ENCODE assay signal across 8 mouse cellular contexts in the genomic region with DNA sequence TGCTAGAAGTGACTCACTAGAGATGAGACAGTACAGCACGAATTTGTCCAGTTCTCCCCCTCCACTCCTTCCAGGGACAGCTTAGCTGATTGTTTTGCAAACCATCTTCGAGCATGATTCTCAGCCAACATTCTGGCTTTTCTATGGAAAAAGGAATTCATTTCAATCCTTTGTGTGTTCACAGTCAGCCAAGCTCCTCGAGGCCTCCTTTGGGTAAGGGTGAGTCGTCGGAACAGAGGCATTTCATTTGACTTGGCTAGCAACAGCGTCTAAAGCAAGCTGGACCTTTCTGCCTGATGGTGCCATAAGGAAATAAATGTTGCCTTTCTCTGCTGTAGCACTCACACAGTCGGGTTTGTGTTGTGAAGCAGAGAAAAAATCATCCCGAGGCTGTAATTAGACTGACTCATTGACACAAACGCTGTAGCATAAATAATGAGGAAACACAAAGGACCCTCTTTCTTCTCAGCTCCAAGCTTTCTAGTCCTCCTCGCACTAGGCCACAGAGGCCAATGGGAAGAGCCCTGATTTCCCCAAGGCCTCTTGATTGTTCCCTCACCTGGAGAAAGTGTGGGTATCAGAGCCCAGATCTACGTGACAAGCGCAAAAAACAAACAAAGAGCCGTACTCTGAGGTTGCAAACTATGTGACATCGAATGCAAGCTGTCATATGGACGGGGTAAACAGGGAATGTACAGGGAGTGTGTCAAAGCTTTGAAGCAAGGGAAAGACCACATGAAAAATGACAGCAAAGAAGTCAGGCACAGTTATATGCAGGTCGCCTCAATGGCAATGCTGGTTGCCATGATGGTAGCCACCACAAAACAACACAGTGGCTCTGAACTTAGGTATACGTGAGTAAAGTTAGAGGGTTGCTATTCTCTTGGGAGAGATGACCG.
DNase-seq lines count a peak whose midpoint lies in the region; ATAC-seq lines count a peak whose summit lies in the region.

No protein-coding gene starts in this region.

- no peak overlapping the region for H3K4me3 ChIP-seq in intestine, embryonic 14.5 days (ENCODE audit: low read depth, low read length)
- no peak overlapping the region for H3K4me3 ChIP-seq in intestine, embryonic 15.5 days (replicated peaks)
- no peak overlapping the region for H3K4me3 ChIP-seq in midbrain, embryonic 16.5 days (ENCODE audit: low read depth, low read length)

- H3K4me1 ChIP-seq in intestine, embryonic 14.5 days (replicated peaks; ENCODE audit: control insufficient read depth, insufficient read depth, low read length), result no peaks in the 10 kb centered on the region
- no peaks in the 10 kb centered on the region for H3K4me1 ChIP-seq in intestine, embryonic 15.5 days (replicated peaks)
- H3K4me1 ChIP-seq in midbrain, embryonic 16.5 days (ENCODE audit: control insufficient read depth, insufficient read depth, low read length), result peaks cover 8% of the 10 kb centered on the region

- no peaks in the 10 kb centered on the region for H3K27me3 ChIP-seq in intestine, embryonic 14.5 days (replicated peaks; ENCODE audit: control insufficient read depth, insufficient read depth, low read length)
- no peaks in the 10 kb centered on the region for H3K27me3 ChIP-seq in intestine, embryonic 15.5 days (replicated peaks)
- H3K27me3 ChIP-seq in midbrain, embryonic 16.5 days (ENCODE audit: control insufficient read depth, insufficient read depth, low read depth, low read length), result no peaks in the 10 kb centered on the region

- no peak overlapping the region for H3K4me2 ChIP-seq in intestine, embryonic 14.5 days (ENCODE audit: low read length)
- no peak overlapping the region for H3K4me2 ChIP-seq in intestine, embryonic 15.5 days (replicated peaks)
- no peak overlapping the region for H3K4me2 ChIP-seq in midbrain, embryonic 16.5 days (ENCODE audit: low read length)

- no peak overlapping the region for H3K27ac ChIP-seq in intestine, embryonic 14.5 days (ENCODE audit: low read depth)
- H3K27ac ChIP-seq in intestine, embryonic 15.5 days, result no peak overlapping the region
- peak overlapping the region; percentile 53 for H3K27ac ChIP-seq in midbrain, embryonic 16.5 days (ENCODE audit: low read length)

- DNase-seq in intestine, embryonic 14.5 days (ENCODE audit: low spot score), result peak; percentile 52
- DNase-seq in adrenal gland, postnatal 25 days, result peak; percentile 5
- peak; percentile 6 to 11 for DNase-seq in frontal cortex, postnatal 10 days (ENCODE audit: low spot score in 2 of 2)
- DNase-seq in spleen, postnatal 10 days (ENCODE audit: low spot score in 2 of 2), result no peak
- DNase-seq in thymus, postnatal 10 days (ENCODE audit: low spot score in 2 of 2), result no peak
- DNase-seq in MN1 (ENCODE audit: low spot score), result no peak

- no peaks in the 10 kb centered on the region for H3K36me3 ChIP-seq in intestine, embryonic 14.5 days (ENCODE audit: control insufficient read depth, insufficient read depth, low read length)
- H3K36me3 ChIP-seq in intestine, embryonic 15.5 days, result no peaks in the 10 kb centered on the region
- H3K36me3 ChIP-seq in midbrain, embryonic 16.5 days (ENCODE audit: control insufficient read depth, insufficient read depth, low read length), result no peaks in the 10 kb centered on the region

- ATAC-seq in intestine, embryonic 14.5 days (replicated peaks; ENCODE audit: low FRiP score, low TSS enrichment, low read depth), result no peak
- ATAC-seq in intestine, embryonic 15.5 days, result no peak
- ATAC-seq in midbrain, embryonic 16.5 days, result peak; percentile 76

- no peaks in the 10 kb centered on the region for H3K9me3 ChIP-seq in intestine, embryonic 14.5 days (ENCODE audit: control insufficient read depth, low read length)
- H3K9me3 ChIP-seq in intestine, embryonic 15.5 days, result no peaks in the 10 kb centered on the region
- H3K9me3 ChIP-seq in midbrain, embryonic 16.5 days (replicated peaks; ENCODE audit: control insufficient read depth, low read length, poor library complexity, severe bottlenecking), result no peaks in the 10 kb centered on the region

- no peak overlapping the region for H3K9ac ChIP-seq in intestine, embryonic 14.5 days (ENCODE audit: low read length)
- no peak overlapping the region for H3K9ac ChIP-seq in intestine, embryonic 15.5 days
- no peak overlapping the region for H3K9ac ChIP-seq in midbrain, embryonic 16.5 days (ENCODE audit: low read depth, low read length)

- WGBS in intestine, embryonic 14.5 days, result 69% methylated on average over 18 of the region's 18 CpGs
- 64% methylated on average over 18 of the region's 18 CpGs for WGBS in intestine, embryonic 15.5 days
- 34% methylated on average over 18 of the region's 18 CpGs for WGBS in midbrain, embryonic 16.5 days

Comparison
In these comparisons a context has a peak if more than half of its experiments do, and no peak if none do; other contexts are left out.
1. DNase-seq: peak in intestine, embryonic 14.5 days (single experiment), adrenal gland, postnatal 25 days (single experiment) and frontal cortex, postnatal 10 days (2 of 2); none in spleen, postnatal 10 days (0 of 2), thymus, postnatal 10 days (0 of 2) and MN1 (single experiment).